ENCODE assay signal across 8 mouse cellular contexts in genomic region chr12:3235124-3235631, GRCm38 (mm10).
DNase-seq lines count a peak whose midpoint lies in the region; ATAC-seq and TF ChIP-seq lines count a peak whose summit lies in the region.

No protein-coding gene starts in this region.

- intact Hi-C loops in heart, adult 2 months (cut with DNase I) = loop anchor here (1.0 to 5.0 kb wide), 3 partner anchors 75 to 192 kb away; partner anchors contain the start of gene Asxl2

- peak; percentile 95 for DNase-seq in gastrocnemius, adult 18-20 months (ENCODE audit: low spot score)
- DNase-seq in gastrocnemius, postnatal 10 days = no peak
- DNase-seq in heart, adult 2 months = peak in 1 of 2 experiments; percentile 94
- DNase-seq in kidney, adult 8-10 months = peak; percentile 93 to 98
- peak; percentile 70 to 87 for DNase-seq in spleen, postnatal 10 days (ENCODE audit: low spot score in 2 of 2)

- peak; percentile 89 for ATAC-seq in embryonic facial prominence, embryonic 12.5 days (ENCODE audit: insufficient number of reproducible peaks, insufficient read depth, low FRiP score, low TSS enrichment)
- peak; percentile 92 for ATAC-seq in limb, embryonic 13.5 days (ENCODE audit: low FRiP score, low read depth)
- peak; percentile 92 for ATAC-seq in midbrain, embryonic 16.5 days

- peak overlapping the region; percentile 52 for H3K4me2 ChIP-seq in embryonic facial prominence, embryonic 12.5 days (replicated peaks)
- peak overlapping the region; percentile 63 for H3K4me2 ChIP-seq in limb, embryonic 13.5 days (replicated peaks)
- peak overlapping the region; percentile 58 for H3K4me2 ChIP-seq in midbrain, embryonic 16.5 days (ENCODE audit: low read length)

- H3K36me3 ChIP-seq in embryonic facial prominence, embryonic 12.5 days = peaks cover 35% of the 10 kb centered on the region
- H3K36me3 ChIP-seq in heart, adult 2 months (ENCODE audit: control insufficient read depth, insufficient read depth, low read length) = no peaks in the 10 kb centered on the region
- H3K36me3 ChIP-seq in limb, embryonic 13.5 days = peaks cover 35% of the 10 kb centered on the region
- peaks cover 18% of the 10 kb centered on the region for H3K36me3 ChIP-seq in midbrain, embryonic 16.5 days (ENCODE audit: control insufficient read depth, insufficient read depth, low read length)

- H3K4me3 ChIP-seq in embryonic facial prominence, embryonic 12.5 days = peak overlapping the region; percentile 58
- H3K4me3 ChIP-seq in heart, adult 2 months = peak overlapping the region; percentile 95
- peak overlapping the region; percentile 61 for H3K4me3 ChIP-seq in limb, embryonic 13.5 days
- peak overlapping the region; percentile 54 for H3K4me3 ChIP-seq in midbrain, embryonic 16.5 days (ENCODE audit: low read depth, low read length)

- H3K27ac ChIP-seq in embryonic facial prominence, embryonic 12.5 days = peak overlapping the region; percentile 83
- H3K27ac ChIP-seq in heart, adult 2 months = peak overlapping the region; percentile 91
- peak overlapping the region; percentile 67 for H3K27ac ChIP-seq in limb, embryonic 13.5 days
- H3K27ac ChIP-seq in midbrain, embryonic 16.5 days (ENCODE audit: low read length) = peak overlapping the region; percentile 82

- no peak for TF ChIP-seq EP300 in heart, adult 2 months (IDR thresholded peaks at IDR 0.05; ENCODE audit: insufficient read depth, low read depth, low read length)

- H3K9ac ChIP-seq in embryonic facial prominence, embryonic 12.5 days = peak overlapping the region; percentile 47
- peak overlapping the region; percentile 64 for H3K9ac ChIP-seq in heart, adult 2 months (ENCODE audit: low read depth, low read length)
- no peak overlapping the region for H3K9ac ChIP-seq in limb, embryonic 13.5 days
- peak overlapping the region; percentile 65 for H3K9ac ChIP-seq in midbrain, embryonic 16.5 days (ENCODE audit: low read depth, low read length)

- peaks cover 17% of the 10 kb centered on the region for H3K9me3 ChIP-seq in embryonic facial prominence, embryonic 12.5 days
- H3K9me3 ChIP-seq in limb, embryonic 13.5 days = peaks cover 5% of the 10 kb centered on the region
- no peaks in the 10 kb centered on the region for H3K9me3 ChIP-seq in midbrain, embryonic 16.5 days (replicated peaks; ENCODE audit: control insufficient read depth, low read length, poor library complexity, severe bottlenecking)

- no peak for TF ChIP-seq CTCF in heart, adult 2 months (IDR thresholded peaks at IDR 0.05)

- no peaks in the 10 kb centered on the region for H3K27me3 ChIP-seq in embryonic facial prominence, embryonic 12.5 days
- H3K27me3 ChIP-seq in heart, adult 2 months (ENCODE audit: control insufficient read depth, insufficient read depth, low read length) = no peaks in the 10 kb centered on the region
- no peaks in the 10 kb centered on the region for H3K27me3 ChIP-seq in limb, embryonic 13.5 days
- H3K27me3 ChIP-seq in midbrain, embryonic 16.5 days (ENCODE audit: control insufficient read depth, insufficient read depth, low read depth, low read length) = no peaks in the 10 kb centered on the region

- H3K4me1 ChIP-seq in embryonic facial prominence, embryonic 12.5 days = no peaks in the 10 kb centered on the region
- peaks cover 2% of the 10 kb centered on the region for H3K4me1 ChIP-seq in heart, adult 2 months (ENCODE audit: control insufficient read depth, insufficient read depth, low read length)
- no peaks in the 10 kb centered on the region for H3K4me1 ChIP-seq in limb, embryonic 13.5 days
- H3K4me1 ChIP-seq in midbrain, embryonic 16.5 days (ENCODE audit: control insufficient read depth, insufficient read depth, low read length) = 0 out of 2 replicates have a peak, but pooled peaks cover 3% of the 10 kb centered on the region

- TF ChIP-seq POLR2A in heart, adult 2 months (IDR thresholded peaks at IDR 0.05; ENCODE audit: insufficient read depth, low read depth, low read length) = peak; percentile 79

- H3K79me2 ChIP-seq in heart, adult 2 months (replicated peaks; ENCODE audit: control insufficient read depth, insufficient read depth, low read length) = no peaks in the 10 kb centered on the region

- WGBS in embryonic facial prominence, embryonic 12.5 days = 22% methylated on average over 34 of the region's 36 CpGs
- WGBS in heart, adult 2 months = 24% methylated on average over 36 of the region's 36 CpGs
- WGBS in limb, embryonic 13.5 days = 22% methylated on average over 34 of the region's 36 CpGs
- WGBS in midbrain, embryonic 16.5 days = 22% methylated on average over 33 of the region's 36 CpGs
